7 mouse cellular contexts compared by ENCODE assay signal in genomic region chr17:46674530-46675283, GRCm38 (mm10). TPM values are rescaled to one million over a fixed set of nuclear protein-coding genes. Genes with fewer than 3 reads are reported as not detected.
A peak's percentile ranks its signal among the peaks of the same experiment; 100 is the strongest.
DNase-seq lines count a peak whose midpoint lies in the region; ATAC-seq and TF ChIP-seq lines count a peak whose summit lies in the region.

No protein-coding gene starts in this region.

- H3K4me3 ChIP-seq in lung, embryonic 14.5 days (ENCODE audit: low read depth, low read length): peak overlapping the region; percentile 78
- H3K4me3 ChIP-seq in limb, embryonic 10.5 days: peak overlapping the region; percentile 91
- peak overlapping the region; percentile 54 for H3K4me3 ChIP-seq in stomach, embryonic 14.5 days (ENCODE audit: low read depth, low read length)

- peak overlapping the region; percentile 82 for H3K9ac ChIP-seq in lung, embryonic 14.5 days
- H3K9ac ChIP-seq in stomach, embryonic 14.5 days (replicated peaks; ENCODE audit: low read depth, low read length): peak overlapping the region; percentile 37; the same call in 1 of the 2 replicates

- peaks cover 18% of the 10 kb centered on the region for H3K4me1 ChIP-seq in lung, embryonic 14.5 days (ENCODE audit: insufficient read depth)
- H3K4me1 ChIP-seq in limb, embryonic 10.5 days: peaks cover 47% of the 10 kb centered on the region
- peaks cover 30% of the 10 kb centered on the region for H3K4me1 ChIP-seq in stomach, embryonic 14.5 days (ENCODE audit: control insufficient read depth, insufficient read depth, low read length)

- ATAC-seq in lung, embryonic 14.5 days (ENCODE audit: insufficient read depth): peak; percentile 44
- ATAC-seq in erythroblast, adult 5-6 weeks (replicated peaks; ENCODE audit: low FRiP score, poor library complexity, severe bottlenecking): peak; percentile 25
- 0 out of 2 replicates have a peak, but pooled peaks have one; percentile 4 for ATAC-seq in stomach, embryonic 14.5 days (ENCODE audit: insufficient number of reproducible peaks, insufficient read depth, low FRiP score, low read depth)

- H3K9me3 ChIP-seq in lung, embryonic 14.5 days (ENCODE audit: low read depth, low read length): no peaks in the 10 kb centered on the region
- H3K9me3 ChIP-seq in limb, embryonic 10.5 days (replicated peaks): no peaks in the 10 kb centered on the region
- H3K9me3 ChIP-seq in stomach, embryonic 14.5 days (ENCODE audit: control insufficient read depth, low read depth, low read length): no peaks in the 10 kb centered on the region

- TF ChIP-seq CTCF in lung, embryonic 14.5 days (IDR thresholded peaks at IDR 0.05; ENCODE audit: low read depth): no peak

- H3K27ac ChIP-seq in lung, embryonic 14.5 days (ENCODE audit: low read depth): peak overlapping the region; percentile 82
- peak overlapping the region; percentile 87 for H3K27ac ChIP-seq in limb, embryonic 10.5 days
- H3K27ac ChIP-seq in stomach, embryonic 14.5 days (ENCODE audit: low read length): peak overlapping the region; percentile 75

- WGBS in lung, embryonic 14.5 days: 18% methylated on average over 15 of the region's 15 CpGs
- 21% methylated on average over 15 of the region's 15 CpGs for WGBS in limb, embryonic 10.5 days
- 16% methylated on average over 15 of the region's 15 CpGs for WGBS in stomach, embryonic 14.5 days

- peaks cover 56% of the 10 kb centered on the region for H3K36me3 ChIP-seq in lung, embryonic 14.5 days (ENCODE audit: insufficient read depth)
- H3K36me3 ChIP-seq in limb, embryonic 10.5 days: peaks cover 75% of the 10 kb centered on the region
- peaks cover 37% of the 10 kb centered on the region for H3K36me3 ChIP-seq in stomach, embryonic 14.5 days (ENCODE audit: control insufficient read depth, insufficient read depth, low read length)

- no peak for DNase-seq in lung, embryonic 14.5 days
- no peak for DNase-seq in lung, postnatal 36 days
- no peak for DNase-seq in limb, embryonic 10.5 days (ENCODE audit: low spot score)
- no peak for DNase-seq in embryo, embryonic 9.5 days (ENCODE audit: extremely low spot score)
- no peak for DNase-seq in spleen, postnatal 4 days (ENCODE audit: low spot score in 2 of 2)

- H3K27me3 ChIP-seq in lung, embryonic 14.5 days (ENCODE audit: insufficient read depth, low read length): no peaks in the 10 kb centered on the region
- H3K27me3 ChIP-seq in limb, embryonic 10.5 days (ENCODE audit: low read depth, poor library complexity, severe bottlenecking): no peaks in the 10 kb centered on the region
- H3K27me3 ChIP-seq in stomach, embryonic 14.5 days (ENCODE audit: control insufficient read depth, insufficient read depth, low read length): no peaks in the 10 kb centered on the region

- peak overlapping the region; percentile 93 for H3K4me2 ChIP-seq in lung, embryonic 14.5 days
- H3K4me2 ChIP-seq in stomach, embryonic 14.5 days (replicated peaks; ENCODE audit: low read depth, low read length): peak overlapping the region; percentile 51

RNA-seq across cellular contexts. Expression of gene Rrp36, which starts 0.6 kb away (rescaled TPM):
- polyA plus RNA-seq in lung, embryonic 14.5 days (2014; fragmentation: Nextera tagmentation; extraction: Ambion mirVana): 47.6 and 48.5 TPM in 2 replicates
- 2.1 and 7.9 TPM in 2 replicates for total RNA-seq in erythroblast, adult 5-6 weeks (2015; ENCODE audit: low replicate concordance)
- total RNA-seq in erythroblast, adult 5-6 weeks (2017; ENCODE audit: low replicate concordance): 7.7 and 11.3 TPM in 2 replicates
- polyA plus RNA-seq in limb, embryonic 10.5 days (2016; fragmentation: Nextera tagmentation; extraction: Ambion mirVana): 70.8 and 72.5 TPM in 2 replicates
- polyA plus RNA-seq in stomach, embryonic 14.5 days (2014; fragmentation: Nextera tagmentation; extraction: Ambion mirVana): 52.3 and 53.5 TPM in 2 replicates

RNA-seq across cellular contexts. Expression of gene Mea1, which starts 3.9 kb away (rescaled TPM):
- 123 and 131 TPM in 2 replicates for polyA plus RNA-seq in lung, embryonic 14.5 days (2014; fragmentation: Nextera tagmentation; extraction: Ambion mirVana)
- 8.6 and 16.7 TPM in 2 replicates for total RNA-seq in erythroblast, adult 5-6 weeks (2015; ENCODE audit: low replicate concordance)
- total RNA-seq in erythroblast, adult 5-6 weeks (2017; ENCODE audit: low replicate concordance): 15.1 and 24.5 TPM in 2 replicates
- polyA plus RNA-seq in limb, embryonic 10.5 days (2016; fragmentation: Nextera tagmentation; extraction: Ambion mirVana): 143 and 145 TPM in 2 replicates
- 152 and 162 TPM in 2 replicates for polyA plus RNA-seq in stomach, embryonic 14.5 days (2014; fragmentation: Nextera tagmentation; extraction: Ambion mirVana)

RNA-seq across cellular contexts. Expression of gene Klhdc3, which starts 6.0 kb away (rescaled TPM):
- 108 and 111 TPM in 2 replicates for polyA plus RNA-seq in lung, embryonic 14.5 days (2014; fragmentation: Nextera tagmentation; extraction: Ambion mirVana)
- 5.9 and 16.9 TPM in 2 replicates for total RNA-seq in erythroblast, adult 5-6 weeks (2015; ENCODE audit: low replicate concordance)
- 4.1 and 5.2 TPM in 2 replicates for total RNA-seq in erythroblast, adult 5-6 weeks (2017; ENCODE audit: low replicate concordance)
- 143 and 150 TPM in 2 replicates for polyA plus RNA-seq in limb, embryonic 10.5 days (2016; fragmentation: Nextera tagmentation; extraction: Ambion mirVana)
- 101 and 105 TPM in 2 replicates for polyA plus RNA-seq in stomach, embryonic 14.5 days (2014; fragmentation: Nextera tagmentation; extraction: Ambion mirVana)

RNA-seq across cellular contexts. Expression of gene Cul7, which starts 24.6 kb away (rescaled TPM):
- polyA plus RNA-seq in lung, embryonic 14.5 days (2014; fragmentation: Nextera tagmentation; extraction: Ambion mirVana): 36.6 TPM in 2 replicates
- total RNA-seq in erythroblast, adult 5-6 weeks (2015; ENCODE audit: low replicate concordance): 1.9 and 3.8 TPM in 2 replicates
- 0.68 and 1.1 TPM in 2 replicates for total RNA-seq in erythroblast, adult 5-6 weeks (2017; ENCODE audit: low replicate concordance)
- polyA plus RNA-seq in limb, embryonic 10.5 days (2016; fragmentation: Nextera tagmentation; extraction: Ambion mirVana): 40.3 and 48.0 TPM in 2 replicates
- polyA plus RNA-seq in stomach, embryonic 14.5 days (2014; fragmentation: Nextera tagmentation; extraction: Ambion mirVana): 45.9 and 47.2 TPM in 2 replicates

RNA-seq across cellular contexts. Expression of gene Mrpl2, which starts 28.7 kb away (rescaled TPM):
- polyA plus RNA-seq in lung, embryonic 14.5 days (2014; fragmentation: Nextera tagmentation; extraction: Ambion mirVana): 113 and 114 TPM in 2 replicates
- 35.5 and 61.9 TPM in 2 replicates for total RNA-seq in erythroblast, adult 5-6 weeks (2015; ENCODE audit: low replicate concordance)
- 19.5 and 41.6 TPM in 2 replicates for total RNA-seq in erythroblast, adult 5-6 weeks (2017; ENCODE audit: low replicate concordance)
- 140 and 144 TPM in 2 replicates for polyA plus RNA-seq in limb, embryonic 10.5 days (2016; fragmentation: Nextera tagmentation; extraction: Ambion mirVana)
- polyA plus RNA-seq in stomach, embryonic 14.5 days (2014; fragmentation: Nextera tagmentation; extraction: Ambion mirVana): 99.2 and 104 TPM in 2 replicates
